Mouse (Mus musculus) hindbrain, embryonic 12.5 days (tissue): ENCODE measurements around the gene Mob1b. TPM values are rescaled to one million over a fixed set of nuclear protein-coding genes. Genes with fewer than 3 reads are reported as not detected.

Experiments
- ATAC-seq: fragments of 200-750 bp; cut with Nextera tagmentation; 2 replicates; pipeline ENCODE4 v1.8.0; 2017; ENCODE audit warnings: moderate TSS enrichment; ENCODE audit not compliant: low FRiP score
- H3K27ac ChIP-seq: fragments of 300-500 bp; sonication (generic); 2 replicates; pipeline ENCODE4 v1.5.1; 2016; ENCODE audit warnings: mild to moderate bottlenecking
- H3K27me3 ChIP-seq: fragments of 300-500 bp; sonication (generic); 2 replicates; pipeline ENCODE4 v1.6.1; 2016; ENCODE audit warnings: mild to moderate bottlenecking
- H3K36me3 ChIP-seq: fragments of 300-500 bp; sonication (generic); 2 replicates; pipeline ENCODE4 v1.6.1; 2016; ENCODE audit warnings: mild to moderate bottlenecking
- H3K4me1 ChIP-seq: fragments of 300-500 bp; sonication (generic); 2 replicates; pipeline ENCODE4 v1.6.1; 2016
- H3K4me2 ChIP-seq: fragments of 300-500 bp; sonication (generic); replicated peaks from 2 replicates; pipeline ENCODE4 v1.6.1; 2016; ENCODE audit warnings: mild to moderate bottlenecking
- H3K4me3 ChIP-seq: fragments of 300-500 bp; sonication (generic); 2 replicates; pipeline ENCODE4 v1.5.1; 2016; ENCODE audit warnings: mild to moderate bottlenecking
- H3K9ac ChIP-seq: fragments of 300-500 bp; sonication (generic); 2 replicates; pipeline ENCODE4 v1.6.1; 2016; ENCODE audit warnings: mild to moderate bottlenecking, moderate library complexity
- H3K9me3 ChIP-seq: fragments of 300-500 bp; sonication (generic); replicated peaks from 2 replicates; pipeline ENCODE4 v1.6.1; 2016; ENCODE audit warnings: mild to moderate bottlenecking
- WGBS: fragments of 180-500 bp; shearing (Covaris S2); methylation state at CpG from one replicate; pipeline ENCODE4 v1.1.7; 2016; 5-methylcytosine and 5-hydroxymethylcytosine counted together
- polyA plus RNA-seq: library from polyadenylated mRNA; unstranded; fragments of >200 nt; fragmentation: Nextera tagmentation; extraction: Ambion mirVana; gene quantifications from 2 replicates; pipeline ENCODE4 v1.2.1, GENCODE M21; 2016

Mob1b gene
- polyA plus RNA-seq, 1 experiment from 2014 or later = 14.7 TPM

GRCm38 (mm10) chr5:88688583-88689187, 32.0 kb upstream of the Mob1b start:
- H3K4me1 ChIP-seq = no peaks in the 10 kb centered on the region
- H3K4me3 ChIP-seq = no peak overlapping the region
- no peak overlapping the region for H3K4me2 ChIP-seq
- 88% methylated on average over 15 of the region's 15 CpGs for WGBS
- ATAC-seq = no peak
- H3K36me3 ChIP-seq = no peaks in the 10 kb centered on the region
- H3K27ac ChIP-seq = no peak overlapping the region
- H3K9me3 ChIP-seq = no peaks in the 10 kb centered on the region
- H3K27me3 ChIP-seq = no peaks in the 10 kb centered on the region
- no peak overlapping the region for H3K9ac ChIP-seq

GRCm38 (mm10) chr5:88689279-88689938, 31.2 kb upstream of the Mob1b start:
- Histone ChIP-seq H3K27me3 (no peaks in the 10 kb centered on the region), H3K4me2 (no peak overlapping the region), H3K9me3 (no peaks in the 10 kb centered on the region), H3K36me3 (no peaks in the 10 kb centered on the region), H3K4me3 (no peak overlapping the region), H3K4me1 (no peaks in the 10 kb centered on the region), H3K27ac (no peak overlapping the region), H3K9ac (no peak overlapping the region)
- WGBS = 78% methylated on average over 3 of the region's 3 CpGs
- ATAC-seq = no peak

- no peaks in the 10 kb centered on the region for H3K4me1 ChIP-seq
- ATAC-seq = no peak
- no peak overlapping the region for H3K4me2 ChIP-seq
Observed at GRCm38 (mm10) chr5:88690681-88691505, 29.8 kb upstream of the Mob1b start.

GRCm38 (mm10) chr5:88691506-88692095, 29.1 kb upstream of the Mob1b start:
- Histone ChIP-seq H3K4me1 (no peaks in the 10 kb centered on the region), H3K27ac (no peak overlapping the region), H3K36me3 (no peaks in the 10 kb centered on the region), H3K9me3 (no peaks in the 10 kb centered on the region), H3K9ac (no peak overlapping the region), H3K4me3 (no peak overlapping the region), H3K4me2 (no peak overlapping the region), H3K27me3 (no peaks in the 10 kb centered on the region)
- 80% methylated on average over 6 of the region's 6 CpGs for WGBS
- ATAC-seq = no peak

More at GRCm38 (mm10) chr5:88690681-88691505, 29.8 kb upstream of the Mob1b start:
- WGBS = 74% methylated on average over 10 of the region's 10 CpGs
- H3K36me3 ChIP-seq = no peaks in the 10 kb centered on the region
- no peaks in the 10 kb centered on the region for H3K27me3 ChIP-seq
- H3K4me3 ChIP-seq = no peak overlapping the region
- no peaks in the 10 kb centered on the region for H3K9me3 ChIP-seq
- no peak overlapping the region for H3K27ac ChIP-seq
- H3K9ac ChIP-seq = no peak overlapping the region

- Histone ChIP-seq H3K4me1 (no peaks in the 10 kb centered on the region), H3K27me3 (no peaks in the 10 kb centered on the region)
- 91% methylated on average over 4 of the region's 4 CpGs for WGBS
Observed at GRCm38 (mm10) chr5:88692586-88692985, 28.1 kb upstream of the Mob1b start.

GRCm38 (mm10) chr5:88693057-88693456, 27.6 kb upstream of the Mob1b start:
- Histone ChIP-seq H3K4me3 (no peak overlapping the region), H3K36me3 (no peaks in the 10 kb centered on the region), H3K27me3 (no peaks in the 10 kb centered on the region), H3K9ac (no peak overlapping the region), H3K4me2 (no peak overlapping the region), H3K27ac (no peak overlapping the region), H3K4me1 (no peaks in the 10 kb centered on the region), H3K9me3 (no peaks in the 10 kb centered on the region)
- no peak for ATAC-seq

More at GRCm38 (mm10) chr5:88692586-88692985, 28.1 kb upstream of the Mob1b start:
- Histone ChIP-seq H3K4me2 (no peak overlapping the region), H3K4me3 (no peak overlapping the region), H3K36me3 (no peaks in the 10 kb centered on the region), H3K9me3 (no peaks in the 10 kb centered on the region), H3K9ac (no peak overlapping the region), H3K27ac (no peak overlapping the region)
- ATAC-seq = no peak

- Histone ChIP-seq H3K4me1 (no peaks in the 10 kb centered on the region), H3K27me3 (no peaks in the 10 kb centered on the region), H3K9ac (no peak overlapping the region), H3K4me2 (no peak overlapping the region), H3K27ac (no peak overlapping the region), H3K36me3 (no peaks in the 10 kb centered on the region), H3K4me3 (no peak overlapping the region), H3K9me3 (no peaks in the 10 kb centered on the region)
- 66% methylated on average over 5 of the region's 5 CpGs for WGBS
- no peak for ATAC-seq
Observed at GRCm38 (mm10) chr5:88697291-88697690, 23.4 kb upstream of the Mob1b start.

GRCm38 (mm10) chr5:88699251-88699913, 21.3 kb upstream of the Mob1b start:
- no peaks in the 10 kb centered on the region for H3K27me3 ChIP-seq
- H3K4me2 ChIP-seq = no peak overlapping the region
- no peak overlapping the region for H3K27ac ChIP-seq
- no peak overlapping the region for H3K9ac ChIP-seq
- no peak for ATAC-seq
- no peaks in the 10 kb centered on the region for H3K4me1 ChIP-seq
- no peaks in the 10 kb centered on the region for H3K9me3 ChIP-seq
- 74% methylated on average over 4 of the region's 4 CpGs for WGBS
- no peak overlapping the region for H3K4me3 ChIP-seq
- no peaks in the 10 kb centered on the region for H3K36me3 ChIP-seq

- H3K9me3 ChIP-seq = peaks cover 3% of the 10 kb centered on the region; the same call in 1 of the 2 replicates
- WGBS = 80% methylated on average over 4 of the region's 4 CpGs
- no peak overlapping the region for H3K9ac ChIP-seq
- H3K36me3 ChIP-seq = no peaks in the 10 kb centered on the region
- ATAC-seq = no peak
- H3K27me3 ChIP-seq = no peaks in the 10 kb centered on the region
- H3K27ac ChIP-seq = no peak overlapping the region
- H3K4me1 ChIP-seq = no peaks in the 10 kb centered on the region
- H3K4me2 ChIP-seq = no peak overlapping the region
- no peak overlapping the region for H3K4me3 ChIP-seq
Observed at GRCm38 (mm10) chr5:88702041-88702440, 18.6 kb upstream of the Mob1b start.

GRCm38 (mm10) chr5:88703551-88703950, 17.1 kb upstream of the Mob1b start:
- ATAC-seq = no peak
- no peak overlapping the region for H3K27ac ChIP-seq
- peaks cover 3% of the 10 kb centered on the region; the same call in 1 of the 2 replicates for H3K9me3 ChIP-seq
- H3K36me3 ChIP-seq = no peaks in the 10 kb centered on the region
- 88% methylated on average over 4 of the region's 4 CpGs for WGBS
- no peaks in the 10 kb centered on the region for H3K27me3 ChIP-seq
- no peak overlapping the region for H3K4me3 ChIP-seq
- H3K4me1 ChIP-seq = no peaks in the 10 kb centered on the region
- H3K4me2 ChIP-seq = no peak overlapping the region
- no peak overlapping the region for H3K9ac ChIP-seq

- Histone ChIP-seq H3K36me3 (no peaks in the 10 kb centered on the region), H3K4me2 (no peak overlapping the region), H3K9ac (no peak overlapping the region), H3K4me3 (no peak overlapping the region), H3K27ac (no peak overlapping the region), H3K27me3 (no peaks in the 10 kb centered on the region), H3K9me3 (no peaks in the 10 kb centered on the region), H3K4me1 (no peaks in the 10 kb centered on the region)
- no peak for ATAC-seq
Observed at GRCm38 (mm10) chr5:88711128-88711527, 9.5 kb upstream of the Mob1b start.
